Mouse (Mus musculus) ES-E14 (cell line): ENCODE results near the gene Cd28.

Experiments used
- CHD2 ChIP-seq: IDR thresholded peaks from 2 replicates; pipeline ENCODE4 v1.6.1; 2014; ENCODE audit warnings: mild to moderate bottlenecking, low read depth, low read length, inconsistent platforms
- HCFC1 ChIP-seq: IDR thresholded peaks from 2 replicates; pipeline ENCODE4 v1.6.1; 2012; ENCODE audit warnings: low read length, inconsistent platforms, borderline replicate concordance; ENCODE audit not compliant: insufficient read depth
- ZC3H11A ChIP-seq: IDR thresholded peaks from 2 replicates; pipeline ENCODE4 v1.6.1; 2012; ENCODE audit warnings: low read depth, mild to moderate bottlenecking, inconsistent platforms, low read length, borderline replicate concordance
- ZNF384 ChIP-seq: IDR thresholded peaks from 2 replicates; pipeline ENCODE4 v1.6.1; 2012; ENCODE audit warnings: low read depth, low read length, inconsistent platforms

DNA sequence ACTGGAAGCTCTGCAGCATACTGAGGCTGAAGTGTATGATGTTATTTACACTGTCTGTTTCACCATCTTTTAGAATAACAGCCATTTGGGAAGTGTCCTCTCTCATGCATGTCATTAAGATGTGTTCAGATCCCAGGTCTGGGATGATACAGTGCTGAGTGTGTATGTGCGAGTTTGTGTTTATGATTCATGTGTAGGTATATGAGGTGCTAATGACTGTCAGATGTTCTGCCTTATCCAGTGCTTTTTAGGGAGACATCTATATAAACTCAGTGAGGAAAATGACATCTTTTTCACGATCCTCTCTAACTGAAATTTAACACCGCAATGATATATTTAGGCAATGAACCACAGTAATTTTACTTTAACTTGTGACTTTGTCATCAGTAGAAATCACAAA, 7.0 kb downstream of the Cd28 start:
- TF ChIP-seq HCFC1 (no peak), ZNF384 (no peak), ZC3H11A (no peak), CHD2 (no peak)
